Mouse (Mus musculus): ENCODE data around the gene Mrtfa. TPM values are rescaled to one million over a fixed set of nuclear protein-coding genes. Genes with fewer than 3 reads are reported as not detected.
A peak's percentile ranks its signal among the peaks of the same experiment; 100 is the strongest.

The Mrtfa gene
- total and polyA plus RNA-seq, 2 experiments from 2014 or later, result 22.6 to 32.1 TPM

GRCm38 (mm10) chr15:81112589-81112988, 78.0 kb downstream of the Mrtfa start:
- no peak overlapping the region for H3K9ac ChIP-seq (replicated peaks; ENCODE audit: low read length)
- no peaks in the 10 kb centered on the region for H3K9me3 ChIP-seq (ENCODE audit: low read length)
- ATAC-seq, result no peak
- H3K4me1 ChIP-seq (ENCODE audit: insufficient read depth, low read length), result no peaks in the 10 kb centered on the region
- no peaks in the 10 kb centered on the region for H3K36me3 ChIP-seq (ENCODE audit: insufficient read depth, low read length)
- TF ChIP-seq CTCF (IDR thresholded peaks at IDR 0.05; ENCODE audit: low read depth), result no peak
- no peak for DNase-seq (ENCODE audit: low spot score)
- H3K27ac ChIP-seq, result no peak overlapping the region
- no peak overlapping the region for H3K4me2 ChIP-seq (ENCODE audit: low read depth, low read length)
- 78% methylated on average over 6 of the region's 6 CpGs for WGBS
- H3K4me3 ChIP-seq (ENCODE audit: low read length), result no peak overlapping the region
- H3K27me3 ChIP-seq (ENCODE audit: insufficient read depth, low read length), result no peaks in the 10 kb centered on the region

- WGBS, result 71% methylated on average over 3 of the region's 3 CpGs
- no peak for DNase-seq (ENCODE audit: low spot score)
- ATAC-seq, result no peak
- Histone ChIP-seq H3K9ac (replicated peaks; ENCODE audit: low read length) (no peak overlapping the region), H3K4me2 (ENCODE audit: low read depth, low read length) (no peak overlapping the region), H3K36me3 (ENCODE audit: insufficient read depth, low read length) (no peaks in the 10 kb centered on the region), H3K9me3 (ENCODE audit: low read length) (no peaks in the 10 kb centered on the region), H3K4me1 (ENCODE audit: insufficient read depth, low read length) (0 out of 2 replicates have a peak, but pooled peaks cover 5% of the 10 kb centered on the region), H3K27me3 (ENCODE audit: insufficient read depth, low read length) (no peaks in the 10 kb centered on the region), H3K27ac (no peak overlapping the region), H3K4me3 (ENCODE audit: low read length) (no peak overlapping the region)
- TF ChIP-seq CTCF (IDR thresholded peaks at IDR 0.05; ENCODE audit: low read depth), result no peak
Observed at GRCm38 (mm10) chr15:81110315-81110714, 80.2 kb downstream of the Mrtfa start.

GRCm38 (mm10) chr15:81105962-81106361, 84.6 kb downstream of the Mrtfa start:
- TF ChIP-seq CTCF (IDR thresholded peaks at IDR 0.05; ENCODE audit: low read depth), result 0 out of 2 replicates have a peak, but pooled peaks have one; percentile 19
- Histone ChIP-seq H3K4me2 (ENCODE audit: low read depth, low read length) (no peak overlapping the region), H3K27ac (no peak overlapping the region), H3K27me3 (ENCODE audit: insufficient read depth, low read length) (no peaks in the 10 kb centered on the region), H3K9me3 (ENCODE audit: low read length) (no peaks in the 10 kb centered on the region), H3K4me3 (ENCODE audit: low read length) (no peak overlapping the region), H3K36me3 (ENCODE audit: insufficient read depth, low read length) (no peaks in the 10 kb centered on the region), H3K9ac (replicated peaks; ENCODE audit: low read length) (0 out of 2 replicates have a peak overlapping the region, but pooled peaks have one; percentile 23), H3K4me1 (ENCODE audit: insufficient read depth, low read length) (peaks cover 12% of the 10 kb centered on the region; the same call in 1 of the 2 replicates)
- DNase-seq (ENCODE audit: low spot score) (peak; percentile 45), ATAC-seq (no peak)
- 19% methylated on average over 10 of the region's 10 CpGs for WGBS

GRCm38 (mm10) chr15:81104585-81105259, 85.8 kb downstream of the Mrtfa start:
- no peak overlapping the region for H3K4me3 ChIP-seq (ENCODE audit: low read length)
- no peaks in the 10 kb centered on the region for H3K27me3 ChIP-seq (ENCODE audit: insufficient read depth, low read length)
- peak overlapping the region; percentile 16 for H3K4me2 ChIP-seq (ENCODE audit: low read depth, low read length)
- H3K27ac ChIP-seq, result no peak overlapping the region
- 46% methylated on average over 13 of the region's 13 CpGs for WGBS
- H3K9ac ChIP-seq (replicated peaks; ENCODE audit: low read length), result no peak overlapping the region
- no peaks in the 10 kb centered on the region for H3K9me3 ChIP-seq (ENCODE audit: low read length)
- no peak for TF ChIP-seq CTCF (IDR thresholded peaks at IDR 0.05; ENCODE audit: low read depth)
- no peaks in the 10 kb centered on the region for H3K36me3 ChIP-seq (ENCODE audit: insufficient read depth, low read length)
- H3K4me1 ChIP-seq (ENCODE audit: insufficient read depth, low read length), result peaks cover 12% of the 10 kb centered on the region; the same call in 1 of the 2 replicates
- no peak for ATAC-seq
- DNase-seq (ENCODE audit: low spot score), result no peak

- no peak overlapping the region for H3K27ac ChIP-seq
- H3K4me3 ChIP-seq (ENCODE audit: low read length), result no peak overlapping the region
- peaks cover 12% of the 10 kb centered on the region; the same call in 1 of the 2 replicates for H3K4me1 ChIP-seq (ENCODE audit: insufficient read depth, low read length)
- no peak overlapping the region for H3K9ac ChIP-seq (replicated peaks; ENCODE audit: low read length)
- no peak overlapping the region for H3K4me2 ChIP-seq (ENCODE audit: low read depth, low read length)
- no peaks in the 10 kb centered on the region for H3K27me3 ChIP-seq (ENCODE audit: insufficient read depth, low read length)
- no peaks in the 10 kb centered on the region for H3K9me3 ChIP-seq (ENCODE audit: low read length)
- DNase-seq (ENCODE audit: low spot score) (no peak), ATAC-seq (no peak)
- H3K36me3 ChIP-seq (ENCODE audit: insufficient read depth, low read length), result no peaks in the 10 kb centered on the region
- no peak for TF ChIP-seq CTCF (IDR thresholded peaks at IDR 0.05; ENCODE audit: low read depth)
- 76% methylated on average over 3 of the region's 3 CpGs for WGBS
Observed at GRCm38 (mm10) chr15:81103500-81103899, 87.1 kb downstream of the Mrtfa start.

GRCm38 (mm10) chr15:81102274-81102879, 88.2 kb downstream of the Mrtfa start:
- Histone ChIP-seq H3K36me3 (ENCODE audit: insufficient read depth, low read length) (no peaks in the 10 kb centered on the region), H3K27me3 (ENCODE audit: insufficient read depth, low read length) (no peaks in the 10 kb centered on the region), H3K9me3 (ENCODE audit: low read length) (no peaks in the 10 kb centered on the region), H3K27ac (no peak overlapping the region), H3K4me3 (ENCODE audit: low read length) (no peak overlapping the region), H3K4me1 (ENCODE audit: insufficient read depth, low read length) (peaks cover 12% of the 10 kb centered on the region; the same call in 1 of the 2 replicates), H3K9ac (replicated peaks; ENCODE audit: low read length) (no peak overlapping the region), H3K4me2 (ENCODE audit: low read depth, low read length) (no peak overlapping the region)
- no peak for TF ChIP-seq CTCF (IDR thresholded peaks at IDR 0.05; ENCODE audit: low read depth)
- DNase-seq (ENCODE audit: low spot score), result no peak
- 81% methylated on average over 13 of the region's 13 CpGs for WGBS
- ATAC-seq, result no peak

GRCm38 (mm10) chr15:81101316-81101715, 89.2 kb downstream of the Mrtfa start:
- DNase-seq (ENCODE audit: low spot score), result no peak
- Histone ChIP-seq H3K27ac (no peak overlapping the region), H3K4me1 (ENCODE audit: insufficient read depth, low read length) (peaks cover 12% of the 10 kb centered on the region; the same call in 1 of the 2 replicates), H3K27me3 (ENCODE audit: insufficient read depth, low read length) (no peaks in the 10 kb centered on the region), H3K9ac (replicated peaks; ENCODE audit: low read length) (no peak overlapping the region), H3K4me3 (ENCODE audit: low read length) (no peak overlapping the region), H3K4me2 (ENCODE audit: low read depth, low read length) (no peak overlapping the region), H3K36me3 (ENCODE audit: insufficient read depth, low read length) (no peaks in the 10 kb centered on the region), H3K9me3 (ENCODE audit: low read length) (no peaks in the 10 kb centered on the region)
- WGBS, result 71% methylated on average over 5 of the region's 5 CpGs
- no peak for ATAC-seq
- TF ChIP-seq CTCF (IDR thresholded peaks at IDR 0.05; ENCODE audit: low read depth), result no peak

Measured in hindbrain, postnatal 0 days (tissue).